Mouse (Mus musculus) olfactory bulb, adult 2 months (tissue): ENCODE data around the gene Vmn1r2.
"Not testable (repeated sequence)": the region's sequence is repeated elsewhere in the genome, so short reads cannot be mapped to it uniquely, and the experiment has no call there.

Experiments
- CTCF ChIP-seq: fragments of 200-500 bp; IDR thresholded peaks from 2 replicates; pipeline ENCODE4 v1.5.1; 2012; ENCODE audit warnings: low read depth, mild to moderate bottlenecking, low read length, moderate library complexity; ENCODE audit not compliant: insufficient read depth
- POLR2A ChIP-seq: fragments of 200-500 bp; IDR thresholded peaks from 2 replicates; pipeline ENCODE4 v1.6.1; 2012; ENCODE audit warnings: mild to moderate bottlenecking, low read depth, low read length, moderate library complexity; ENCODE audit not compliant: insufficient read depth

DNA sequence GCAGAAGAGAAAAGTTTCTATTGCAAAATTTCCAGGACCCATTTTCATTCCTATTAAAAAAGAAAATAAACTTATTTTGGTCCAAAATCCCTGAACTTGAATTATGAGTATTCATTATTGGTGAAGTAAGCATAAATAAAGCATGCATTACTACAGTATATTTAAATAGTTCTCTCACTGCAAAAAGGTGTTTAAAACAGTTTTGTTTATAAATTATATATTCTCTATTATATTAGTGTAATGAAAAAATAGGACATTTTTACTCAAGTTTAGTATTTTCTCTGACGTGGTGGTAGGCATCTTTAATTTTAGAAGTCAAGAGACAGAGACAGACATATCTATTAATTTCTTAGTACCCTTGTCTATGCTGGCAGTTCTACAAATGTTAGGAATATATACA lies 18.1 kb downstream of the Vmn1r2 start, which contains the start of gene Vmn1r3:
- TF ChIP-seq POLR2A, CTCF: not testable (repeated sequence)
